Mouse (Mus musculus) hindbrain, postnatal 0 days (tissue): Measurements from ENCODE around the gene Smap1. TPM values are rescaled to one million over a fixed set of nuclear protein-coding genes. Genes with fewer than 3 reads are reported as not detected.

ENCODE experiments used
- ATAC-seq: fragments of 200-750 bp; cut with Nextera tagmentation; 2 replicates; pipeline ENCODE4 v1.8.0; 2017; ENCODE audit warnings: mild to moderate bottlenecking, moderate TSS enrichment, moderate library complexity
- DNase-seq: peaks from one replicate; pipeline ENCODE4 v3.0.0-alpha.2; 2015; ENCODE audit warnings: low spot score
- H3K27ac ChIP-seq: fragments of 300-500 bp; sonication (generic); 2 replicates; pipeline ENCODE4 v1.5.1; 2014; ENCODE audit warnings: mild to moderate bottlenecking
- H3K27me3 ChIP-seq: fragments of 300-500 bp; sonication (generic); 2 replicates; pipeline ENCODE4 v1.6.1; 2014; ENCODE audit warnings: low read length, mixed read lengths; ENCODE audit not compliant: insufficient read depth
- H3K36me3 ChIP-seq: fragments of 300-500 bp; sonication (generic); 2 replicates; pipeline ENCODE4 v1.6.1; 2014; ENCODE audit warnings: low read length, mixed read lengths; ENCODE audit not compliant: insufficient read depth
- H3K4me1 ChIP-seq: fragments of 300-500 bp; sonication (generic); 2 replicates; pipeline ENCODE4 v1.6.1; 2014; ENCODE audit warnings: antibody characterized with exemption, low read length, mixed read lengths; ENCODE audit not compliant: insufficient read depth
- H3K4me2 ChIP-seq: fragments of 300-500 bp; sonication (generic); 2 replicates; pipeline ENCODE4 v1.6.1; 2014; ENCODE audit warnings: low read depth, mild to moderate bottlenecking, low read length, moderate library complexity, mixed read lengths
- H3K4me3 ChIP-seq: fragments of 300-500 bp; sonication (generic); 2 replicates; pipeline ENCODE4 v1.5.1; 2014; ENCODE audit warnings: low read length
- H3K9ac ChIP-seq: fragments of 300-500 bp; sonication (generic); replicated peaks from 2 replicates; pipeline ENCODE4 v1.6.1; 2014; ENCODE audit warnings: mild to moderate bottlenecking, low read length, moderate library complexity, mixed read lengths
- H3K9me3 ChIP-seq: fragments of 300-500 bp; sonication (generic); 2 replicates; pipeline ENCODE4 v1.6.1; 2016; ENCODE audit warnings: low read length, mixed read lengths
- CTCF ChIP-seq: IDR thresholded peaks from 2 replicates; pipeline ENCODE4 v1.5.1; 2016; ENCODE audit warnings: antibody characterized with exemption, control low read depth, low read depth
- WGBS: fragments of 180-500 bp; shearing (Covaris S2); extraction: QIAGEN DNeasy Blood & Tissue Kit; methylation state at CpG from one replicate; pipeline ENCODE4 v1.1.7; 2014; 5-methylcytosine and 5-hydroxymethylcytosine counted together
- polyA plus RNA-seq: library from polyadenylated mRNA; unstranded; fragments of >200 nt; fragmentation: Nextera tagmentation; extraction: Ambion mirVana; gene quantifications from 2 replicates; pipeline ENCODE4 v1.2.1, GENCODE M21; 2015
- total RNA-seq: library from RNA; depleted of rRNA; stranded (reverse); fragments of >200 nt; gene quantifications from 2 replicates; pipeline ENCODE4 v1.2.3, GENCODE M21; 2014

The Smap1 gene
- total and polyA plus RNA-seq, 2 experiments from 2014 or later: 74.3 to 148 TPM

DNA sequence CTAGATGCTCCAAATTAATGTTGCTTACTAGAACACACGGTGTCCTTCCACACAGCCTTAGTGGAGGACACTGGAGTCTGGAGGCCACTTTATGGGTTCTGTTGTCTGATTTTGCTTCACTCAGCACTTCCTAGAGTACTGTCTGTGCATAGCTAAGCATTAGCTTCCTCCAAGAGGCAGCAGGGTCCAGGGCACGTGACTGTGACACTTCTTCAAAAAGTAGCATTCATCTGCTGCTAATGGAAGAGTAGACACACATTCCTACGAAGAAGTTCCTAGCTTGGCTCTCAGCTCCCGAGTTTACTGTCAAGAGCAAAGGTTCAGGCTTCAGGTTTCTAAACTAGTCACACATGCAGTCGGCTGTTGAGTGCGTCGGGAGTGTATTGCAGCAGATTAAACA is 78.3 kb downstream of the Smap1 start:
- no peak overlapping the region for H3K4me2 ChIP-seq
- no peak for TF ChIP-seq CTCF
- H3K27ac ChIP-seq: no peak overlapping the region
- ATAC-seq (no peak), DNase-seq (no peak)
- no peaks in the 10 kb centered on the region for H3K27me3 ChIP-seq
- H3K9ac ChIP-seq: no peak overlapping the region
- H3K9me3 ChIP-seq: no peaks in the 10 kb centered on the region
- H3K4me1 ChIP-seq: no peaks in the 10 kb centered on the region; the same call in 1 of the 2 replicates
- H3K36me3 ChIP-seq: peaks cover 23% of the 10 kb centered on the region
- 82% methylated on average over 7 of the region's 7 CpGs for WGBS
- H3K4me3 ChIP-seq: no peak overlapping the region

- Histone ChIP-seq H3K4me2 (no peak overlapping the region), H3K27ac (peak overlapping the region; percentile 54), H3K9me3 (no peaks in the 10 kb centered on the region), H3K27me3 (no peaks in the 10 kb centered on the region), H3K9ac (no peak overlapping the region), H3K36me3 (peaks cover 17% of the 10 kb centered on the region), H3K4me1 (no peaks in the 10 kb centered on the region; the same call in 1 of the 2 replicates), H3K4me3 (no peak overlapping the region)
- ATAC-seq (peak; percentile 33; the same call in 1 of the 2 replicates), DNase-seq (peak; percentile 27)
- WGBS: 53% methylated on average over 3 of the region's 3 CpGs
- no peak for TF ChIP-seq CTCF
Observed at GRCm38 (mm10) chr1:23842629-23843028, 79.5 kb downstream of the Smap1 start.

DNA sequence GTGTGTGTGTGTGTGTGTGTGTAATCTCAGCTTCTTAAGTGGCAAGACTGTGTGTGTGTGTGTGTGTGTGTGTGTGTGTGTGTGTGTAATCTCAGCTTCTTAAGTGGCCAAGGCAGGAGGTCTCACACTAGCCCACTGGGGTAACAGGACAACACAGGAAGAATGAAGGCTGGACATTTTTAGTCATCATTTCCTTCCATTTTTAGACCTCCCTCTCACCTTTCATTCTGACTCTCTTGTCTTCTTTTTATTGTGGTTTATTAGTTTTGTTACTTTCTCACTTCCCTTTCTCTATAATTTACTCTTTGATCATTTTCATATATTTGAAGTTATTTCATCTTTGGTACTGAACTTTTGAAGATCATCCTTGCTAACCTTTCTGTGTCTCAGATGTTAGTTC is 81.2 kb downstream of the Smap1 start:
- DNase-seq (no peak), ATAC-seq (no peak)
- Histone ChIP-seq H3K4me1 (no peaks in the 10 kb centered on the region; the same call in 1 of the 2 replicates), H3K4me3 (no peak overlapping the region), H3K27me3 (no peaks in the 10 kb centered on the region), H3K9me3 (no peaks in the 10 kb centered on the region), H3K27ac (no peak overlapping the region), H3K36me3 (peaks cover 17% of the 10 kb centered on the region), H3K9ac (no peak overlapping the region), H3K4me2 (no peak overlapping the region)
- no peak for TF ChIP-seq CTCF

GRCm38 (mm10) chr1:23836630-23837029 is 85.5 kb downstream of the Smap1 start:
- Histone ChIP-seq H3K9ac (no peak overlapping the region), H3K4me2 (no peak overlapping the region), H3K4me3 (no peak overlapping the region), H3K4me1 (no peaks in the 10 kb centered on the region), H3K27me3 (no peaks in the 10 kb centered on the region), H3K36me3 (no peaks in the 10 kb centered on the region), H3K9me3 (no peaks in the 10 kb centered on the region), H3K27ac (no peak overlapping the region)
- WGBS: 94% methylated on average over 4 of the region's 4 CpGs
- ATAC-seq (no peak), DNase-seq (no peak)
- no peak for TF ChIP-seq CTCF

- Histone ChIP-seq H3K9me3 (no peaks in the 10 kb centered on the region), H3K27me3 (no peaks in the 10 kb centered on the region), H3K4me3 (no peak overlapping the region), H3K27ac (peak overlapping the region; percentile 56; the same call in 1 of the 2 replicates), H3K4me1 (no peaks in the 10 kb centered on the region), H3K4me2 (no peak overlapping the region), H3K9ac (no peak overlapping the region), H3K36me3 (no peaks in the 10 kb centered on the region)
- peak; percentile 72 for DNase-seq
- no peak for TF ChIP-seq CTCF
- WGBS: 22% methylated on average over 9 of the region's 9 CpGs
- ATAC-seq: peak; percentile 77
Observed at GRCm38 (mm10) chr1:23834819-23835218, 87.3 kb downstream of the Smap1 start.

- ATAC-seq (no peak; the same call in 1 of the 2 replicates), DNase-seq (no peak)
- H3K9ac ChIP-seq: no peak overlapping the region
- H3K9me3 ChIP-seq: no peaks in the 10 kb centered on the region
- no peak for TF ChIP-seq CTCF
- 65% methylated on average over 7 of the region's 7 CpGs for WGBS
- no peaks in the 10 kb centered on the region for H3K4me1 ChIP-seq
- no peaks in the 10 kb centered on the region for H3K36me3 ChIP-seq
- H3K4me3 ChIP-seq: no peak overlapping the region
- H3K4me2 ChIP-seq: no peak overlapping the region
- H3K27me3 ChIP-seq: no peaks in the 10 kb centered on the region
- peak overlapping the region; percentile 56; the same call in 1 of the 2 replicates for H3K27ac ChIP-seq
Observed at GRCm38 (mm10) chr1:23834246-23834645, 87.9 kb downstream of the Smap1 start.

GRCm38 (mm10) chr1:23826887-23827758 is 95.0 kb downstream of the Smap1 start:
- no peak overlapping the region for H3K4me3 ChIP-seq
- no peaks in the 10 kb centered on the region for H3K4me1 ChIP-seq
- 44% methylated on average over 13 of the region's 13 CpGs for WGBS
- DNase-seq (peak; percentile 76), ATAC-seq (peak; percentile 66; the same call in 1 of the 2 replicates)
- H3K4me2 ChIP-seq: no peak overlapping the region
- no peaks in the 10 kb centered on the region for H3K36me3 ChIP-seq
- no peaks in the 10 kb centered on the region for H3K9me3 ChIP-seq
- no peak overlapping the region for H3K27ac ChIP-seq
- TF ChIP-seq CTCF: peak; percentile 83
- H3K9ac ChIP-seq: no peak overlapping the region
- no peaks in the 10 kb centered on the region for H3K27me3 ChIP-seq
